Mouse (Mus musculus) gastrocnemius, postnatal 10 days (tissue): ENCODE measurements at regions not wholly inside any gene's neighbourhood (a gene's known extent, or its start where the extent isn't known, plus 50 kb on each side); places are given as distances from the start of the nearest gene placed in this dataset.

ENCODE experiments used
- DNase-seq: peaks from one replicate; pipeline ENCODE4 v3.0.0; 2021; ENCODE audit warnings: mixed read lengths

DNA sequence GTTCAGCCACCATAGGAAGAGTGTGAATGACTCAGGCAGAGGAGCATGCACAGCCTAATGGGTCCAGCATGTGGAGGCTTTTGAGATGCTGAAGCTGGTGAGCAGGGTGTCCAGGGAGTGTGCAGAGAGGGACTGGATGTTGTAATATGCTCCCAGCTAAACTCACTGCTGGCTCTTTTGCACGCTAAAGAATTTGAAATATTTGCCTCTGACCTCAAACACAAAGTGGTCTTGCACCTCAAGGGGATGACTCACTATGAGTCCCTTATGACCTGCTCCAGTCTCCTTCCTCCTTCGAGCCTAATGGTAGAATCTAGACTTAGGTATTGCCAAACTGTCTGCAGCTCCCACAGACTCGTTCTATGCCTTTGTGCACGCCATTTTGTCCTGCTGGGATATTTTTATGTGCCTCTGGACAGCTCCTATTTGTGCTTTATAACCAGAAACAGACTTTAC lies 55.0 kb upstream of the Slit3 start:
- no peak for DNase-seq

DNA sequence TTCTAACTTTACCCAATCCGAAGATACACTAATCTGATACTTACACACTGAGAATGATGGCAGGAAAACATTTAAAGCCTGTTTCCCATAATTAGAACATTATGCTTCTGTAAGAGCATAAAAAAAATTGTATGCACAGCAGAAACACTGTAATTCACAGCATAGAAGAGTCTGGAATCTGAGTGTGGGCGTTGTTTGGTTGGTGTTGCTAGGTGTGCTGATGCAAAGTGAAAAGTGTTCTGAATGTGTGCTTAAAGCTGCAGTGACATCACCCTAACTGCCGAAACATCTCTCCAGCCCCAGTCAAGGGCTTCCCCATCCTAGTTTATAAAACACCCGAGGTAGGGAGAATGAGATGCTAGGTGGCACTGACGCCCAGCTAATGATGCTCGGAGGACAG lies 63.2 kb upstream of the Slit3 start:
- no peak for DNase-seq

DNA sequence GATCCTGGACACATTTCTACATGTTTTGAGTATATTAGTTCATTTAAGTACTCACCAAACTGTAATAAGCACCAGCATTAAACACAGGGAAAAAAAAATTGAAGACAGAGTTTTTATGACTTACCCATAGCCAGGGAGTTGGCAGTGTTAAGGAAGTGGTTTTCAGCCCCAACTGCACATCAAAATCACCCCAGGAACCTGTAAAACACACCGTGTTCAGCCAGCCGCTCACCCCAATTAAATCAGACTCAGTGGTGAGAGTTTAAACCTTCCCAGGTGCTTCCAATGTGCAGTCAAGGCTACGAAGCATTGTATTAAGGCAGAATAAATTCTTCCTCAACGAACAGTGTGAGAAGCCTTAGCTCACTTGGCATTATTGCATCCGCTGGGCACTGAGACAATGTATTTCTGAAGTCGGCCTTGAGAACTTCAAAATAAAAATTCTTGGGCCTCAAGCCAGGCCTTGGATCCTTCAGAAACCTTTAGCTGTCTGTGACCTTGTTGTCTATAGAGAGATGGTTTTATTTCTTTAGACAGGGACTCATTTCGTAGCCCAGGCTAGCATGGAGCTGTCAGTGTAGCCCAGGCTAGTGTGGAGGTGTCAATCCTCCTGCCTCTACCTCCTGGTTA lies 65.4 kb upstream of the Slit3 start:
- DNase-seq = no peak

DNA sequence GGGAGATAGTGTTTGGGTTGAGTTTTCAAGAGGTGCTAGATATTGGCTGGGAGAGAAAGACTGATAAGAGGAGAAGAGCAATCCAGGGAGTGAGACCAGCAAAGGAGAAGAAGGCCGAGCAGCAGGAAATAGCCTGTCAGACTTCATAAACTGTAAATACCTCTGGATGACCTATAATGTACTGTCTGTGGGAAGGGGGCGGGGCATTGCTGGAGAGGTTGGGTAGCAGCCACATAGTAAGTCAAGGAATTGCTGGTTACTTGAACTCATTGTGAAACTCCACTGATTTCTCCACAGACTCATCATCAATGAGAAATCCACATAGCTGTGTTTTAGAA lies 67.4 kb upstream of the Slit3 start:
- no peak for DNase-seq

DNA sequence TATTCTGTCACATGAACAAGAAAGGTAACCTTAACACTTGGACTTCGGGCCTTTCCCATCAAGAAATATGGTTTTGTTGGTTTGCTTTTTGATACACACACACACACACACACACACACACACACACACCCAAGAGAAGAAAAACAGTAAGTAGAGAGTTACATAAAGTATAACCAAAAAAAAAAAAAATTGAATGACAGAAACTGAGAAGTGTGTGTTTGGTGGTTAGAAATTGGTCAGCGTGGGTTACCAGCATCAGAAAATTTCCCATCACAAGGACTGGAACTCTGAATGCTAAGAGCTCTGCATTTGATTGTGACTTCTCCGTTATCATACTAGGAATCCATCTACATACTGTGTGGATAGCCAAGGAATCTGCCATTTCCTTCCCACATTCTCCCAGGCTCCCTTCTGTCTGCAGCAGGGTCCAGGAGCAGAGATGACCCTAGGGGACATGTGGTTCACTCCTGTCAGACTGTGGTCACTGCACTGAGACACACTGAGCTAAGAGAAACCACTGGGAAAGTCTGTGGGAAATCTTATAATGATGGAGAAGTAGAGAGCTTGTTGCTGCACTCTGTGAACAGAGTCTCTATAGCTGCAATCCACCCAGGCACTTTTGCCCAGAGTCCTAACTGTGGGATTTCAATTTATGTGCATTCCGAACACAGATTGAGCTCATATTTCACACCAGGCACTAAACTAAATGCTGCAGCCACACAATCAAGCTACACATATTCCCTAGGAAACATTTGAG lies 68.0 kb upstream of the Slit3 start:
- DNase-seq = no peak

DNA sequence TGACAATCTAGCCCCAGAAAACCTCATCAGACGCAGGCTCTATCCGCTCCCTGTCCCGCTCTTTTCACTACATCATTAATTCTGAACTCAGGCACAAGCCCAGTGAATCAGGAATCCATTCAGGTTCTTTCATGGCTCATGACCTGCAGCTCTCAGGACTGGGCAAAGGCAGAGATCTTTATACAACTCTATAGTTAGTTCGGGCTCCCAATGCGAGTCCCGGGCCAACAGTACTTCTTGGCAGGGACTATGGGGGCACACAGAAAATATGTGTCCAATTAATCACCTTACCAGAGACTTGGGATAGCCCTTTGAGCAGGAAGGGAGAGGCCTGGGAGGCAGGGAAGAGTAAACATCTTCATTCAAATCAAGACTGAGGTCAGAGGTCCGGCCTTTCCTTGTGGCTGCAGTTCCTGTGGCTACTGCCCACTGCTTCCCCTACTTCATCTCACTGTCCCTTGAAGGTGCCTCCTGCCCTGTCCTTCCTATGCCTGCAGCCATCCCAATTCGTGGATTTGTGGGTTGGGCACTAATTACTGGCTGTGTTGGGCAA lies 71.3 kb upstream of the Slit3 start:
- DNase-seq = no peak

DNA sequence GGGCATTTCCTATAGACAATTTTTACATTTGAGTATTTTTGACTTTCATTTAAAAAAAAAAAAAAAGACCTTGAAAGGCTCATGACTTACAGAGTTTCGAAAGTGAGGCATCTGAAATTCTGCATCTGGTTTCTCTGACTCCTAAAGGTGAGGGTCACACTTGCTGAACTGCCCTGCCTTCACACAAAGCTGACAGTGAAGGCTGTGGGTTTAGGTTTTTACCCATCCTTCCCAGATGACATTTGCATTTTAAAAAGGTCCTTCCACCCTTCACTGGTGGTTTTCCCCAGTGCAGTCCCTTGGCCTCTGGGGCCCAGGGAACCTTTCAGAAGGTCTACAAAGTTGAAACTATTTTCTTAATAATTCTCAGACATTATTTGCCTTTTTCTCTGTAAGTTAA lies 76.4 kb upstream of the Slit3 start:
- no peak for DNase-seq

DNA sequence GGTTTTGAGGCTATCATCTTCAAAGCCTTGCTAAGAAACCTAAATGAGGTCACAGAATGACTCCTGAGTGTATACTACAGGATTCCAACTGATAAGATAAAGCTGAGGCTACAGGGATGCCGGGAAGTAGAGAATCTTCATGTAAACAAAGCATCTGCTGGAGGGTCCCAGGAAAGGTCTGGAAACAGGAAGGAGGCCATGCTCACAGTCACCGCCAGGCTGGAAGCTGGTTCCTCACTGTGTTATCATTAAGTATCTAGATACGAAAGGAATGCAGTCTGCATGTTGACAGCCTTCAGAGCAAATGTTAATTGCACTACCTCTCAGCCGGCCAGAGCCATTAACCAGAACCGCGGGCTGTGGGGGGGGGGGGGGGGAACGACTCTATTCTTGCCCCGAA lies 96.6 kb upstream of the Slit3 start:
- DNase-seq = no peak

DNA sequence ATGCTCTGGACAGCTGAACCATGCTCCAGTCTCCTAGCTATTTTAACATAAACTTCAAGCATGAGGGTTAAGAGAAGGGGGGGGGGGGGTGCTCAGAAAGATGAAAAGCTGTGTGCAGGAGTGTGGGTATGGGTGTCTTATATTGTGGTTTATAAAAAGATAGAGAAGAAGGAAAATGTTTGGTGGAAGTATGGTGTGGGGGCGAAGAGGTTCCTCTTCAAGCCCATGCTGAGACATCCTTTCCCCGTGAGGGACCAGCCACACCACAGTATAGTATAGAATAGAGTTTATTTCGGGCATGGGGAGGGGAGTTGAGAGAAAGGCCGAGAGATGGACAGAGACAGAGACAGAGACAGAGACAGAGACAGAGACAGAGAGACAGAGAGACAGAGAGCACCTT lies 97.2 kb upstream of the Slit3 start:
- DNase-seq = no peak

DNA sequence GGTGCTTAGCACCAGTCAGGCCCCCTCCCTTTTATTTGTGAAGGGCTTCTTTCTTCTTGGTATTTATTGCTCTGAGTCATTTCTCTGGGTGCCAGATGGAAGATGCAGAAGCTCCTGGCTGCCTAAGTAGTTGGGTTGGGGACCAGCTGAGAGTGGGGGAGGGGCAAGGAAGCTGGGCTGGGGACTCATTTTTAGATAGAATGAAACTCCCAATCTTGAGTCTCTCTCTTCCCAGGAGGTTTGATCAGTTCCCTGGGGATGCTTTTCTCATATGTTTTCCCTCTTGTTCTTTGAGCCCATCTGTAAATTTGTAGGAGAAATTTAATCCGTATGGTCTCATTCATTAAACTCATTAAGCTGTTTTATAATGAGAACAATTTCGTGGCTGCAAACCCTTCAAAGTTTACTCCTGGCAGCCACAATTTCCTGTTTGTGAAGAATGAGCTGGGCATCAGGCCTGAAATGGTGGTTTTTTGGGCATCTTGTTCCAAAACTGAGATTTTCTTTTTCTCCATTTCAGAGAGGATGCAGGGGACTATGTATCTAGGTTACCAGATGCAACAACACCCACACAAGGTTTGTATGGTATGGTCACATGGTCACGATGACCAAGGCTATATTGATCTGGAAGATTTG lies 98.9 kb upstream of the Slit3 start:
- DNase-seq = no peak

DNA sequence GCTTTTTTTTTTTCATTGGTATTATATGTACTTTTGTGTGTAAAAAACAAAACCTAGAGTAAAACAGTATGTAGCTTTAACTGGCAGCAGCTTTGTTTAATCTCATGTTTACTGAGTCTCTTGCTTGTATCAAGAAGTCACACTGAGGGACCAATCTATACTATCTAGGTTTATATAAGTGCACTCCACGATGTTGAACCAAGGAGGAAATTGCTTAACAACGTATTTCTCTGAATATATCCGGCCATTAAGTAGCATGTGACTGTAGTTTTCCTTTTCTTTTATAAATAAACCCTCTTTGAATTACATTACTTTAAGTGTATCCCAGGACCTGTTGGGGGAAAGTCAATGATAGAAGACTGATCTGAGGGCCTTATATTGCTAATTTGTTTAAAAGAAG lies 104.0 kb upstream of the Slit3 start:
- DNase-seq = no peak

DNA sequence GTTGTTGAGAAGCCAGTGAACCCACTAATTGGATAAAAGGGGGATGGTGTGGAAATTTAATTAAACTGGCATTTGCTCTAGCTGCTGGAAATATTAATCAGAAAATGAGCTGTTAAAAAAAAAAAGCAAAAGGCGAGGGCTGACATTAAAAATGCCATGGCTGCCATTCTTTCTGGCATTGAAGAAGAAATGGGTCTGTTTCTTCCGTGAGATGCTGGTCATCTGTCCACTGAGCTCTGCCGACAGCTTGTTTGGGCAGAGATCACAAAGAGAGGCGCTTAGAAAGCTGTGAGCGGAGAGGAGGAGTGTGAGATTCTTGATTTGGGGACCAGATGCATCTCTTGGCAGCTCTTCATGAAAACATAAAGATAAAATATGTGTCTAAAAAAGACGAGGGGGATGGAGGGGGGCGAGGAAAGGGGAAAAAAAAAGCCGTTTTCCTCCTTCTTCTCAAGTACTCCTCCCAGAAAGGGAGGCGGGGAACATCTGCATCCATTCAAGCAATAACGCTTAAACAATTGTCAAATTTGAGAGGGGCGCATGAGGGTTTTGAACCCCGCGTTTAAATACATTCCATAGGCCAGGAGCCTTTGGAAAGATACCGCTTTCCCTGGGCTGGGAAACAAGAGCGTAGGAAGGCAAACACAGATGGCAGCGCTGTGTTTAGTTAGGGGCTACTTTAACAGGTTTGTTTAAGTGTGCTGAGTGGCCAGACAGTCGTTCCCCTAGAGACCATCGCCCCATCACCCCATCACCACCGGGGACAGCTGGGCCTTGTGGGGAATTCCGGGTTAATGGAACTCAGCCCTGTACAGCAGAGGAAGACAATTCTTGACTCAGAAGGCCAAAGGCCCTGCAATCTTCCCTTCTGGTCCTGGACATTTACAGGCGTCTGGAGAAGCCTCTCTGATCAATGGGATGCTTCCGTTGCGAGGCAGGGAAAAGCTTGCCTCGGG lies 109.2 kb upstream of the Slit3 start:
- no peak for DNase-seq

DNA sequence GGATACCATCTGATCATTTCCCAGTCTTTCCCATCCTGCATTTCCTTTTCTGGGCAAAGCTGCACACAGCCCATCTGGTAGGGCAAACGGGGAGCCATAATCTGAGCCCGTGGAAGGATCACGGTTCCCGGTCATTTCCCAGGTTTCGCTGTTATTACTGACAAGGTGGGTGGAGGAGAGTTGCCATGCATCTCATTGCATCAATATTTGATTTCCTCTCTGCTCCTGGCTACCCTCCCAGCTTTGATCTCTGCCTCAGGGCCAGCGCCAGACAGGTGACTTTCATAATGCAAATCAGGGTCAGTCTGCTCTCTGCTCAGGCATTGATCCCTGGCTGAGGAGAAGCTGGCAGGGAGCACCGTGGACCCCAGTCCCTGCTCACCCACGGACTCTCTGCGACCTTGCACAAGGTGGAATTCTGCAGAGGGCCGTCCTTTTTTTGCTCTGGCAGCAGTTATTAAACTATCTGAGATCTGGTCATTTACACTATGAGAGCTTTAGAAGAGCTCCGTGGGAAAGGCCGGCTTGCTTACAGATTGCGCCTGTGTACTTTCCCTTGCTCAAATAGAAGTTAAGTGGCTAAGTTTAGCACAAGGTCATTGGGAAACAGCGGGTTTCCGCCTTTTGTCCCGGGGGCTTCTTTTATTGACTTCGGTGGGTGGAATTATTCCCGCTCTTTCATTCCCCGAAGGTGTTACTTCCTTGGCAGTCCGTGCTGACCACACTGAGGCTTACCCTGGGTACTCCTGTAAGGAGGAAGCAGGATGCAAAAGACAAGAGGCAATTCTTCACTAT lies 114.1 kb upstream of the Slit3 start:
- DNase-seq = no peak

DNA sequence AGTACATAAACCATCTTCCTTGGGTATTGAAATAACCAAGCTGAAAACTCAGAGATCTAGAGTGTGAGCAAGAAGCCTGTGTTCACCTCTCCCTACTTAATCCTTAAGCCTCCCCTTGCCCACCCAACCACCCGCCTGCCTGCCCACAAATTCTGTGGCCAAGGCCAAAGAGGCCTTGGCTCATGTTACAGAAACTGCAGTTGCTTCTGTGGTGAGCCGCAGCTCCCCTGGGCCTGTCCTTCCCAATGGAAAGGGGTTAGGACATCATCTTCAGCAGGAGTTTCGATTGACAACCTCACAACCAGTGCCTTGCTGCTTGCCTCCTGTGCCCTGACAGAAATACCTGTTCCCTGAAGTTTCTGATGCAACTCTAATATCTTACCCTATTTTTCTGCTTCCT lies 115.9 kb upstream of the Slit3 start:
- DNase-seq = no peak

DNA sequence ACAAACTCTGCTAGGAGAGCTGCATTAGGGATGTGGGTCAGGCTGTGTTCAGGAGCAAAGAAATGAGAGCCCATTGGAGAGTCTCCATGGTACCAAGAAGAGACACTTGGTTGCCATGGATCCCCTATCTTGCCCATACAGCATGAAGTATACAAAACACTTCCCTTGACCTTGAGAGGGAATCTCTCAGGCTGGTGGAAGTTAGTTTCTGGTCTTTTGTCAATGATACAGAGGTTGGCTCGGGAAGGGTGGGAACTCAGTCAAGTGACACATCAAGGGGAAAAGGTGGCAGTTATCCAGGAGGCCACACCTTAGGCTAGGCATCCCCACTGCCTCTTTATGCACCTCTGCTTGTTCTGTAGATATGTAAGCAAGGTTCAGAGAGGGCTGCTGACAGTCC lies 116.6 kb upstream of the Slit3 start:
- DNase-seq = no peak

DNA sequence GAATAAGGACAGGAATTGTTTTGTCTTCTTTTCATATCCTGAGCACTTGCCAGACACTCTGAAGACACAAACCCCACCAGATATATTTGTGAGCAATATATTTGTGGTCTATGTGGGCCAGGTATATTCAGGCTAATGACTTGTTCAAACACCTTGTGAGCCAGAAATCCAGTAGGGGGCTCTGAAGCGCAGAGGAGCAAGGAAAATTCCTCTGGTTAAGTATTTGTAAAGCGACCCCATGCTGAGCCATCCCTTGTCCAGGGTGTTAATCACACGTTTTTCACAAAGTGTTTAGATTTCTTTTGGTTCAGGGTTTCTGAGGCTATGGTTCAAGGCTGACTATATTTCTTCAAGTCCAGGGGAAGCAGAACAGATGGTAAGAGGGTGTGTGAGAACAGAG lies 117.1 kb upstream of the Slit3 start:
- no peak for DNase-seq

DNA sequence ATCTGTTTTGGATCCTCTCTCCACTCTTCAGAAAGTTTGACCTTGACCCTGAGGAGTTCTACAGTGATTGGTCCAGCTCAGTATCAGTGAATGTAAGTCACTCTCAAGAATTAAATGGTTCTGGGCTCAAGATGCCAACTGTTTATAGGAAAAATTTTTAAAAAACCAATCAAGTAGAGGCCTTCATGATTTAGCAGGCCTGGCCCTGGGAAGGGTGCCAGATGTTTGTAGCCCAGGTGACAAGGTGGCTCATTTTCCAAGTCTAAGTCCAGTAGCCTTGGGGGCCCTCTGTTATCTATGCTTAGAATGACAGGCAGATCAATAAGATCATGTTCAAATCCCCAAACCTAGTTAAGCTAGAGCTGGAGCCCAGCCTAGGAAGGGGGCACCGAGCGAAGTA lies 123.1 kb upstream of the Slit3 start:
- DNase-seq = no peak

DNA sequence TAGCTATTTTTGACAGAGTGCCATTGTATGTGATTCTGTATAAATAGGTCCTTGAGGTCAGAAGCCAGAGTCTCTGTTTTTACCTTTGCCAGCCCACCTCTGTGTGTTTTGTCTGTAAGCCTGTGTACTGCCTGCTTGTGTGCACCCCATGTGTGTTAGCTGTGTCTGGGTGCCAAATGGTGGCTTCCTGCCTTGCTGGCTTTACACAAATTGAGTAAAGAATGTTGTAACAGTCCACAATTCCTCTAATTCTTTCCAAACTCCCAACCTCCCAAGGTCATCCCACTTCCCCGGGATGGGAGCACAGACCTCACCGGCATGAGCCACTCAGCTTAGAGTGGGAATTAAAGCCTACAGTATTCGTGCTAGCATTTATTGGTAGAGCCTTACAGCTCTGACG lies 125.5 kb upstream of the Slit3 start:
- no peak for DNase-seq

DNA sequence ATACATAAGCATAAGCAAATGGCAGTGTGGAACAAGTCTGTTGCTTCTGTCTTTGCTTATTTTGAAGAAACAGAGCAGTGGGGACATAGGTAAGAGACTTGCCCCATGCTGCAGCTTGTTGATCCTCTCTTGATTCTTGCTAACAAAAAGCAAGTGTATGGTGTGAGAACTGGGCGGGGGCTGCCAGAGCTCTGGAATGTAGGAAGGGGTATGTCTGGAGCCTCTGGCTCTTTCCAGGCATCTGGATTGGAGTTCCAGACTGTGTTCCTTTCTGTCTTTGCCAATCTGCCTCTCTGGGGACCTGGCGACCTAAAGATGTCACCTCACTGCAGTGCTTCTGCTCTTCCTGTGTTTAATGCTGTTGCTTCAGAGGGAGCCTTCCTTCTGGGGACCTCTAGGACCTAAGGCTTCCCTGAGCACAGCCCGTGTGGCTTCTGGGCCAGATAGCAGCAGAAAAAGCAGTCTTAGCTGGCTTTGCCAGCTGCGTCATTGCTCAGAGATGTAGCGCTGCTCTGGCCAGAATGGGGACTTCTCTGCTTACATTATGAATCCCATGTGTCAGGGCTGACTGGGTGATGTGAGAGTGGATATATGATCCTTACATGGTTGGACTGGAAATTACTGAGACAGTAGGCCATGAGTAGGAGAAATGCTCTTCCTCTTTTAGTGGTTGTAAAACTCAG lies 138.1 kb upstream of the Slit3 start:
- no peak for DNase-seq

DNA sequence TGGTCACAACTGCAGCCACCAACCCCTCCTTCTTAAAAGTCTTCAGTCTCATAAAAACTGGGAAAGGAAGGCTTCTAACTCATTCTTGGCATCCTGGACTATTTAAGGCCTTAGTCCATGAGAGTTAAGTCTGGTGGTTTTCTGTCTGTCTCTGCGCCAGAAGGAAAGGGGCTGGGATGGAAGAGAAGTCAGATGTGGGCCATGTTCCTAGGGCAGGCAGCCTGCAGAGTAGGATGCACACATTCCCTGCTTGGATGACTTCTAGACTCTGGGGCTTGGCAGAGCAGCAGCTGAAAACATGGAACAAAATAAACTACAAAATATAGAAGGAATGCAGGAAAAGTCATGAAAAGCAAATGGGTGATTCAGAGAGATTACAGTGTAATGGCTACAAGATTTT lies 140.8 kb upstream of the Slit3 start:
- no peak for DNase-seq

DNA sequence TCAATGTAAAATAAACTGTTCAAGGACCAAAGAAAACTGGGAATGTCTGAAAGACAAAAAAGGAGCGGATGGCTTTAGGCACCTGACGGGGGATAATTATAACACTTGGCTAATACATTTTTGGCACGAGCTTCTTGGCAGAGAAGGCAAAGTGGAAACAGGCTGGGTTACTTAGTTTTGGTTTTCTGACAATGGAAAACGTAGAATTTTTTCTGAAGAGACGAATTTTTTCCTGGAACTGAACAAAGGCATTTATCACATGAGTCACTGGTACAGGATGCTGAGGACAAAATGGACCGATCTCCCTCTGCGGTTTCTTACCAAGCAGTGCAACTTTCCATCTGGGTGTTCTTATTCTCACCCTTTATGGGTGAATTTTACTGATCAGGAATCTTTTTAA lies 143.2 kb upstream of the Slit3 start:
- no peak for DNase-seq
